Mouse (Mus musculus): Measurements from ENCODE around the gene Sgpp1. TPM values are rescaled to one million over a fixed set of nuclear protein-coding genes. Genes with fewer than 3 reads are reported as not detected.
"Not testable (repeated sequence)": the region's sequence is repeated elsewhere in the genome, so short reads cannot be mapped to it uniquely, and the experiment has no call there.

Sgpp1 gene
- total RNA-seq, 2 experiments from 2014 or later, result 18.2 to 19.9 TPM

- no peak for DNase-seq (ENCODE audit: low spot score)
- intact Hi-C loops (cut with DNase I), result loop anchor here (5.0 kb wide), 1 partner anchor 62 kb away; no protein-coding TSS in a partner anchor
Measured at GRCm38 (mm10) chr12:75734167-75734566, 1.4 kb downstream of the Sgpp1 start.

GRCm38 (mm10) chr12:75733331-75734070 is 2.0 kb downstream of the Sgpp1 start:
- DNase-seq (ENCODE audit: low spot score), result no peak
- intact Hi-C loops (cut with DNase I), result loop anchor here (5.0 kb wide), 1 partner anchor 61 kb away; no protein-coding TSS in a partner anchor

- intact Hi-C loops (cut with DNase I), result loop anchor here (5.0 kb wide), 1 partner anchor 60 kb away; no protein-coding TSS in a partner anchor
Measured at GRCm38 (mm10) chr12:75731927-75732443, 3.5 kb downstream of the Sgpp1 start.

GRCm38 (mm10) chr12:75731508-75731907 is 4.0 kb downstream of the Sgpp1 start:
- DNase-seq (ENCODE audit: low spot score), result no peak
- intact Hi-C loops (cut with DNase I), result loop anchor here (5.0 kb wide), 1 partner anchor 59 kb away; no protein-coding TSS in a partner anchor

More at GRCm38 (mm10) chr12:75731927-75732443, 3.5 kb downstream of the Sgpp1 start:
- no peak for DNase-seq (ENCODE audit: low spot score)

- no peak for DNase-seq (ENCODE audit: low spot score)
- intact Hi-C loops (cut with DNase I), result loop anchor here (5.0 kb wide), 1 partner anchor 58 kb away; no protein-coding TSS in a partner anchor
Measured at GRCm38 (mm10) chr12:75730458-75730857, 5.1 kb downstream of the Sgpp1 start.

- intact Hi-C loops (cut with DNase I), result loop anchor here (5.0 kb wide), 1 partner anchor 58 kb away; no protein-coding TSS in a partner anchor
Measured at GRCm38 (mm10) chr12:75729876-75730275, 5.7 kb downstream of the Sgpp1 start.

GRCm38 (mm10) chr12:75727333-75728125 is 8.0 kb downstream of the Sgpp1 start:
- intact Hi-C loops (cut with DNase I), result no loop called here
- DNase-seq (ENCODE audit: low spot score), result no peak

More at GRCm38 (mm10) chr12:75729876-75730275, 5.7 kb downstream of the Sgpp1 start:
- no peak for DNase-seq (ENCODE audit: low spot score)

GRCm38 (mm10) chr12:75726349-75726861 is 9.1 kb downstream of the Sgpp1 start:
- DNase-seq (ENCODE audit: low spot score), result no peak
- intact Hi-C loops (cut with DNase I), result no loop called here

GRCm38 (mm10) chr12:75724621-75725324 is 10.8 kb downstream of the Sgpp1 start:
- intact Hi-C loops (cut with DNase I), result no loop called here
- no peak for DNase-seq (ENCODE audit: low spot score)

- intact Hi-C loops (cut with DNase I), result no loop called here
- DNase-seq (ENCODE audit: low spot score), result no peak
Measured at GRCm38 (mm10) chr12:75723839-75724463, 11.6 kb downstream of the Sgpp1 start.

- intact Hi-C loops (cut with DNase I), result no loop called here
- DNase-seq (ENCODE audit: low spot score), result no peak
Measured at GRCm38 (mm10) chr12:75721941-75722340, 13.6 kb downstream of the Sgpp1 start.

GRCm38 (mm10) chr12:75721006-75721405 is 14.5 kb downstream of the Sgpp1 start:
- DNase-seq (ENCODE audit: low spot score), result no peak
- intact Hi-C loops (cut with DNase I), result no loop called here

- intact Hi-C loops (cut with DNase I), result no loop called here
- no peak for DNase-seq (ENCODE audit: low spot score)
Measured at GRCm38 (mm10) chr12:75713596-75713995, 21.9 kb downstream of the Sgpp1 start.

GRCm38 (mm10) chr12:75712905-75713304 is 22.6 kb downstream of the Sgpp1 start:
- DNase-seq (ENCODE audit: low spot score); intact Hi-C loops (cut with DNase I): not testable (repeated sequence)

- intact Hi-C loops (cut with DNase I), result no loop called here
- DNase-seq (ENCODE audit: low spot score), result no peak
Measured at GRCm38 (mm10) chr12:75710596-75711376, 24.7 kb downstream of the Sgpp1 start.

GRCm38 (mm10) chr12:75709506-75709905 is 26.0 kb downstream of the Sgpp1 start:
- no peak for DNase-seq (ENCODE audit: low spot score)
- intact Hi-C loops (cut with DNase I), result no loop called here

- intact Hi-C loops (cut with DNase I), result no loop called here
- no peak for DNase-seq (ENCODE audit: low spot score)
Measured at GRCm38 (mm10) chr12:75706670-75707069, 28.9 kb downstream of the Sgpp1 start.

GRCm38 (mm10) chr12:75702739-75703122 is 32.8 kb downstream of the Sgpp1 start:
- no peak for DNase-seq (ENCODE audit: low spot score)
- intact Hi-C loops (cut with DNase I), result no loop called here

All from heart, postnatal 25 days (tissue).